Mouse (Mus musculus): Measurements from ENCODE around the gene Eml4.

The Eml4 gene

GRCm38 (mm10) chr17:83382752-83383151 lies 32.0 kb downstream of the Eml4 start:
- no peak for DNase-seq

DNA sequence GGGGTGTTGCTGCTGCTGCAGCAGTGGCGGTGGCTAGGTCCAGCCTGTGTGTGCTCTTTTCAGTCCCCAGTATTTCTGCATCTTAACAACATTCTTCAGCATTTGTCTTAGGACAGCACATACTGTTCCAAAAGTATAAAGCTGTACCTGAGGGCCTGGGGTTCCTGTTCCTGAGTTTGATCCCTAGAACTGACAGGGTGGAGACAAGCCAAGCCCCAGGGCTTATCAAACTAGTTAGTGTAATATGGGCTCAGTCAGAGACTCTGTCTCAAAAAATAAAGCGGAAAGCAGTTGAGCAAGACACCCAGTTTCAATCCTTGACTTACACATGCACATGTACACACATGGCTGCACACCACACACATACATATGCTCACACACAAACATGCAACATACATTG lies 34.2 kb downstream of the Eml4 start:
- DNase-seq: no peak

GRCm38 (mm10) chr17:83387161-83387560 lies 36.4 kb downstream of the Eml4 start:
- peak; percentile 22 for DNase-seq

DNA sequence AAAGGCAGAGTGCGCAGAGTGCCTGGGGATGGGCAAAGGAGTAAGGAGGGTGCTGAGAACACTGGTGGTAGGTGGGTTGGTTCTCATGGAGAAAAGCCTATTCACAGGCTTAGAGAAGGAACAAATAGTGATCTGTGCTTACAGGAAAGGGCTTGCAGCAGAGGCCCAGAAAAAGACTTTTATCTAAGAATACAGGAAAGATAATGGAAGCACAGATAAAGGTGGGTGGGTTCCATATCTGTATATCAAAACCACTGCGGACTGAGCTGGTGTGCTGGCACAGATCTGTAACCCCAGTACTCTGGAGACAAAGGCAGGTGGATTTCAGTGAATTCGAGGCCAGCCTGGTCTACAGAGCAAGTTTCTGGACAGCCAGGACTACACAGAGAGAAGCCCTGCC lies 43.3 kb downstream of the Eml4 start:
- no peak for DNase-seq

DNA sequence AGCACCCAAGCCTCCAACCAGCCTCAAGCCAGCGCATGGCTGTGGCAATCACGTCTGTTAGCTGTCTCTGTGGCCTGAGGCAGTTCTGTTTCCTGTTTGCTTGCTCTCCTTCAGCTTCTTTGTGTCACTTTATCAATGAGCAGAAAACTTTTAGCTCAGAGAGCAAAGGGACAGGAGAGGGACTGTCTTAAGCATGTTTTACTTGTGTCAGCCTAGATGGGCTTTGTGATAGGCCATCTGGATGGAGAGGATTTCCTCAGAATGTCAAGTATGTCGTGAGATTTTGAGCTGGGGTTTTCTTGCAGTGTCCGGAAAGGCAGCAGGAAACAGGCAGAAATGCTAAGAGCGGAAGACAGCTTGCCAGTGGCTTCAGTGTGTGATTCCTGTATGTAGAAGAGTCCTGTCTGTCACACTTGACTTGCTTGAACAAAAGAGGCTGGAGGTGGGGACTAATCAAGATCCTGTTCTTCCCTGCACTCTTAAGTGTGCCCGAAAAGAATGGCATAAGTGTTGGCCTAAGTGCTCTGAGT lies 46.9 kb downstream of the Eml4 start:
- peak; percentile 31 to 37 for DNase-seq

- no peak for DNase-seq
Observed at GRCm38 (mm10) chr17:83398756-83399155, 48.0 kb downstream of the Eml4 start.

GRCm38 (mm10) chr17:83430607-83431006 lies 79.9 kb downstream of the Eml4 start:
- DNase-seq: no peak

- no peak for DNase-seq
Observed at GRCm38 (mm10) chr17:83443406-83443805, 92.7 kb downstream of the Eml4 start.

DNA sequence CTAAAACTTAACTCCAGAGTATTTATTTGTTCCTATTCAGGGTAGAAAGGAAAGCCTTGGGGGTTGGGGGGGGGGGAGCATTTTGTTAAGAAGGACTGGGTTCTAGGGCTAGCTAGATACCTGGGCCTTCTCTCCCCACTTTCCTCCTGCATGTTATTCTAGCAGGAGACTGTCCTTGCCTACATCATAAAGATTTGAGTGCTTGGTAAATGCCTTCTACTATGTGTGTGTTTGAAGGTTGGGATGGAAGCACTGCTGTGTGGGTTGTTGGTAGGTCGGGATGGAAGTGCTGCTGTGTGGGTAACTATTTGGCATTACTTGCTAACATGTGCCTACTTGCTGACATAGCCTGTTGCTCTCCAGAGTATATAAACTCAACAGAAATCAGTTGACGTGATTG lies 98.9 kb downstream of the Eml4 start:
- no peak for DNase-seq

GRCm38 (mm10) chr17:83451367-83451766 lies 100.6 kb downstream of the Eml4 start:
- no peak for DNase-seq

DNA sequence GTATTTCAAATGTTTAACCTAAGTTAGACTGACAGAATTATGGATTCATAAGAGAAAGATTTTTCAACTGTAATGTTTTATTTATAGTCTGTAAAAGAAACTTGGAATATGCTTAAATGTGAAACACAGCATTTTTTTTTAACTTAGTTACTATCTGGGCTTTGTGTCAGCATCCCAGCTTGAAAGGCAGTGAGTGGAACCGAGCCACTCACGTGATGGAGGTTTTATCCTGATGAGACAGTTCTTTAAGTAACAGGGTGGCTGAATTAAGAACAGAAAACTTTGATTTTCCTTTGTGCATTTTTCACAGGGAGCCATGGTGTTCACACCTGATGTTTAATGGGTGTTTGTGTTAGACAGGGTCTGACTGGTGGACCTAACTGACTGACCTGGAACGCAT lies 101.1 kb downstream of the Eml4 start:
- DNase-seq: no peak

GRCm38 (mm10) chr17:83452451-83452850 lies 101.7 kb downstream of the Eml4 start:
- DNase-seq: no peak

GRCm38 (mm10) chr17:83453587-83453986 lies 102.9 kb downstream of the Eml4 start:
- DNase-seq: no peak

DNA sequence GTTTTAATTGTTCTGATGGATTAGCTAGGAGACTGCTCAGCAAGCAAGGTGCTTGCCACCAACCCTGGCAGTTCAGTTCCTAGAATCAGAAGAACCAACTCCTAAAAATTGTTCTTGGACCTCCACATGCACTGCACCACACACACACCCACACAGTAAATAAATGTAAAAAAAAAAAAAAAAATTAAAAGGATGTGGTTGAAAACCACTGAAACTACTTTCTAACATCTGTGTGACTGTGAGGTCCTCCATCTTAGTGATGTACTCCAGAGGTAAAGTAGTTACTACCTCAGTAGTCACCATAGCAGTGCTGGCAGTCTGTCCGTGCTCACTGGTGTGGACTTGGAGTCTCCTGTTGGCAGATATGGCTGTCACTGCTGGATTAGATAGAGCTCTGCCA lies 106.5 kb downstream of the Eml4 start:
- no peak for DNase-seq

- DNase-seq: no peak
Observed at GRCm38 (mm10) chr17:83465969-83466368, 115.2 kb downstream of the Eml4 start.

DNA sequence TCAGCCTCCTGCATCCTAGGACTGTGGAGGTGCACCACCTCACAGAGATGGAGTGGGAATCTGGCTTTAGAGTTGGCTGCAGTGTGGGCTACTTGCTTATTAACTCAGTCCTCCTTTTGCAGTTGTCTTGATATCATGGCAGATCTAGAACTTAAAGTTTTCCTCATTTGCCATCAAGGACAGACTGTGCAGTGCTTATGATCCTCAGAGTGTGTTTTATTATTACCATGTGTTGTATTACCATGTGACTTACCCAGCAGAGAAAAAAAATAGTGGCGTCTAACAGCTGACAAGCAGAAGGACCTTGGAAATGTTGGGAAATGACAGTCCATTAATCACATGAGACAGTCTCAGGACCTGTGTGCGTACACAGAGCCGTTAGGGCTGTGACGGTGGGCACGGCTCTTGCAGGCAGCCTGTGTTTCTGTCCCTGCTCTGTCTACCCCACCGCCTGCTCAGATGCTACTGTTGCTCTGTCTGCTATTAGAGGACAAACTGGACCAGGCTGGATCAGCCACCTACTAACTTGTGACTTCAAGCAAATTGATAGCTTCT lies 116.0 kb downstream of the Eml4 start:
- no peak for DNase-seq

- DNase-seq: no peak
Observed at GRCm38 (mm10) chr17:83469586-83469985, 118.9 kb downstream of the Eml4 start.

GRCm38 (mm10) chr17:83477089-83477488 lies 126.4 kb downstream of the Eml4 start:
- DNase-seq: no peak

DNA sequence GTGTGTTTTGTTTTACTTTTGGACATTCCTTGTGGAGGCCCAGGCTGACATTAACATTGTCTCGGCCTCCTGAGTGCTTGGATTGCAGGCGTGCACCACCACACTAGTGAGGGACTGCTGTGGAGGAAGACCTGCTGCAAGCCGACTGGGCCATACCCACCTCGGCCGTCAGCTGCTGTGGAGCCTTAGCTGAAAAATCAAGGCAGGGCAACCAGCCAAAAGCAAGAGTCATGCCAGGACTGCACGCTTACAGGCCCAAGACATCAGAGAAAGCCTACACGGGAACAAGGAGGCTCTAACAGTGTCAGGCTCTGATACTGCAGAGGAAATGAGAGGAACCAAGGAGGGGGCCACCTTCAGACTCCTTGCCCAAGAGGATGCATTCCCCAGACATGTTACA lies 130.8 kb downstream of the Eml4 start:
- DNase-seq: no peak

DNA sequence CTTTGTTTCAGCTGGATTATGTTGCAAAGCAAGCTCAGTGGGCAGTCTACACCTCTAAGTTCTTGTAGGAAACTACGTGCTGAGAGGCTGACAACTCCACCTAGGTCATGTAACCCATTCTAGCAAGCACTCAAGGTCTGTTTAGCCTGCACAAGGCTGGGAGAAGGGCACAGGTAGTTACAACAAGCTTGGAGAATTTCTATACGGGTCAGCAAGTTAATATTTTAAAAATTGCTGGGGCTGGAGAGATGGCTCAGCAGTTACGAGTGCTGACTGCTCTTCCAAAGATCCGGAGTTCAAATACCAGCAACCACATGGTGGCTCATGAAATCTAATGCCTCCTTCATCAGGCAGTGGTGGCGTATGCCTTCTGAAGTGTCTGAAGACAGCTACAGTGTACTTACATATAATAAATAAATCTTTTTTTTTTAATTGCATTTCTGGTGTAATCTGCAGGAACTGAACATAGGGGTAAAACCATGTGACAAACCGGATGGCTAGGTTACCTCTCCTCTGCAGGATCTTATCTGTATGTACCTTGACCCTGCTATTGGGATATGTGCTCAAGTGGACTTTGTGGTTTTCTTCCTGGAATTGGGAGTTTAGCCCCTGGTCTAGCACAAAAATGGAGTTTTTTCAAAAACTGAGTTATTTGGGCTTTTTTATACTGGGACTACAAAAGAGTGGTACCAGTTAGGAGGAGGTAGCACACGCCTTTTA lies 132.2 kb downstream of the Eml4 start:
- no peak for DNase-seq

DNA sequence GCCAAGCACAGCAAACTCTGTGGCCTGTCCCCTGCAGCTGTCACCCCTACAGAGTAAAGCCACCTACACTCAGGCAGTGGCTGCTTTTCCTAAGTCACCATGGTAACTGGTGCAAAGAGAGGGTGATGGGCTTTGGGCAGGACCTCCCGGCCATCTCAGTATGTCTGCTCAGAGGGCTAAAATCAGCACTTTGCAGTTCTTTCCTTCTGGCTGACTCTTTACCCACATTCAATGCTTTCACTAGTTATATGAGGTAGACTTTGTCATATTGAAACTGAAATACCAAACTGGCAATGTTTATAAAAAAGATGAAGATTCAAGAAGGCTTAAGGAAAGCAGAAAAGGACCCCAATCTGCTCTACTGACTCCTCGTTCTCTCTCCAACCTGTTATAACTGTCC lies 133.1 kb downstream of the Eml4 start:
- no peak for DNase-seq

DNA sequence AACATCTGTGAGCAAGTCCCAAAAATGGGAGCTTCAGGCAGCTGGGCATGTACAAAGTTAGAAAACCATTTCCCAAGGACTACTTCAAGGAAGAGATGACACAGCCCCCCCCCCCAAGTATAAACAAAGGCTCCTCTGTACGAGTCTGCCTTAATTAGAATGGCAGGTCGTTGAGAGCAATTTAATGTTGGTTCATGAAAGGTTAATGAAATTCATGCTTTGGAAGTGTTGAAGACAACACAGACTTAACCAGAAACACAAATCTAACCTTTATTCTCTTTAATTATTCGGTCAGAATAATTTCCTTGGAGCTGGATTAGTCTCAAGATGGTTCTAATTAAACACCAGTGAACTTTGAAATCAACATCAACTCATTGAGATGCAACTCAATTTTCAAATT lies 137.0 kb downstream of the Eml4 start:
- DNase-seq: no peak

DNA sequence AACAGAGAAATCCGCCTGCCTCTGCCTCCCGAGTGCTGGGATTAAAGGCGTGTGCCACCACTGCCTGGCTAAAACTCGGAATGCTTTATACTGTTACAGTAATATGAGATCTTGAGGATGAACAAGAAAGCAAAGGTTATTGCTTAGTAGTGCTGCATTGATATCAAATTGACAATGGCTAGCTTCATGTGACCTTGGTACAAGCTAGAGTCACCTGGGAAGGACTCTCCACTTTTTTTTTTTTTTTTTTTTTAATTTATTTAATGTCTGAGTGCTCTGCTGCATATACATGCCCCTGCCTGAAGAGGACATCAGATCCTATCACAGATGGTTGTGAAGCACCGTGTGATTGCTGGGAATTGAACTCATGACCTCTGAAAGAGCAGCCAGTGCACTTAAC lies 148.2 kb downstream of the Eml4 start:
- DNase-seq: no peak

GRCm38 (mm10) chr17:83499692-83500091 lies 149.0 kb downstream of the Eml4 start:
- no peak for DNase-seq

DNA sequence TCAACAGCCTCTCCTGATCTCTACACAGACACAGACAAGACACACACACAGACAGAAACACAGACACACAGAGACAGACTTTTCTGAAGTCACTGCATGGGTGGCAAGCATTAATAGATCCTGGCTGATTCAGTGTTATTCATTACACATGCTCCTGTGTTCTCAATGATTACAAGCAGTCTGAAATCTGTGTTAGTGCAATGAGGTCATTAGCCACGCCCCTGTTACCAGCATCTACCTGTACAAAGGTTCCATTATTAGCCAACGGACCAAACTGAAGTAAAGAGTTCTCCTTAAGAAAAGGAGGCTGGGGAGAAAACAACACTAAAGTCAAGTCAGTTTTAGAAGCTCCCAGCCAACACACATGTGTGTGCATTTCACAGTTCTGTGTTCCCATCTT lies 153.0 kb downstream of the Eml4 start:
- no peak for DNase-seq
